ENCODE assay signal across 11 mouse cellular contexts in genomic region chr12:79904913-79905549, GRCm38 (mm10).
DNase-seq lines count a peak whose midpoint lies in the region; ATAC-seq and TF ChIP-seq lines count a peak whose summit lies in the region.
"Had no signal": no experiment of that assay in that cellular context is flagged by ENCODE, and none has a peak within 500 bp of the region (broad histone marks: within the 10 kb centered on the region; RNA-seq: fewer than 3 reads in every experiment).

No protein-coding gene starts in this region.

- ATAC-seq in heart, embryonic 12.5 days (ENCODE audit: insufficient number of reproducible peaks, low FRiP score), result peak; percentile 22; the same call in 1 of the 2 replicates
- ATAC-seq in heart, postnatal 0 days (ENCODE audit: insufficient read depth, low read depth), result no peak
- ATAC-seq in forebrain, postnatal 0 days, result no peak

- no peak for TF ChIP-seq EP300 in heart, postnatal 0 days (IDR thresholded peaks at IDR 0.05; ENCODE audit: low read depth)

- no peak for DNase-seq in heart, adult 9 months (ENCODE audit: low spot score in 2 of 2)
- peak; percentile 76 for DNase-seq in adrenal gland, postnatal 10 days
- DNase-seq in heart, postnatal 0 days (ENCODE audit: low spot score), result no peak
- DNase-seq in lung, postnatal 10 days, result peak; percentile 53
- DNase-seq in spleen, postnatal 14 days (ENCODE audit: low spot score in 2 of 2), result no peak
- DNase-seq in forebrain, postnatal 0 days, result no peak
- no peak for DNase-seq in Muller cell, postnatal 12 days (ENCODE audit: inconsistent ontology term)
- DNase-seq: thymus, postnatal 4 days had no signal

- H3K27ac ChIP-seq in heart, embryonic 12.5 days (ENCODE audit: poor library complexity, severe bottlenecking), result peak overlapping the region; percentile 98
- H3K27ac ChIP-seq in heart, postnatal 0 days (ENCODE audit: low read depth), result peak overlapping the region; percentile 98
- no peak overlapping the region for H3K27ac ChIP-seq in forebrain, postnatal 0 days (ENCODE audit: low read depth, low read length)
- H3K27ac ChIP-seq: macrophage had no signal

- H3K4me1 ChIP-seq in heart, embryonic 12.5 days (replicated peaks), result peaks cover 62% of the 10 kb centered on the region
- peaks cover 54% of the 10 kb centered on the region for H3K4me1 ChIP-seq in heart, postnatal 0 days (ENCODE audit: control insufficient read depth, insufficient read depth)
- H3K4me1 ChIP-seq in forebrain, postnatal 0 days (ENCODE audit: insufficient read depth), result no peaks in the 10 kb centered on the region

- H3K9me3 ChIP-seq in heart, embryonic 12.5 days (replicated peaks), result no peaks in the 10 kb centered on the region
- H3K9me3 ChIP-seq in heart, postnatal 0 days (replicated peaks; ENCODE audit: control insufficient read depth, low read length), result no peaks in the 10 kb centered on the region
- H3K9me3 ChIP-seq in forebrain, postnatal 0 days (ENCODE audit: low read length), result no peaks in the 10 kb centered on the region
- H3K9me3 ChIP-seq: G1E had no signal

- H3K9ac ChIP-seq in heart, embryonic 12.5 days, result no peak overlapping the region
- H3K9ac ChIP-seq in heart, postnatal 0 days (replicated peaks; ENCODE audit: low read depth, low read length), result no peak overlapping the region
- H3K9ac ChIP-seq in forebrain, postnatal 0 days, result no peak overlapping the region

- H3K4me3 ChIP-seq in heart, embryonic 12.5 days, result no peak overlapping the region
- H3K4me3 ChIP-seq in heart, postnatal 0 days (ENCODE audit: low read depth, low read length), result no peak overlapping the region
- no peak overlapping the region for H3K4me3 ChIP-seq in forebrain, postnatal 0 days (ENCODE audit: low read depth, low read length)

- H3K36me3 ChIP-seq in heart, embryonic 12.5 days, result no peaks in the 10 kb centered on the region
- no peaks in the 10 kb centered on the region for H3K36me3 ChIP-seq in heart, postnatal 0 days (replicated peaks; ENCODE audit: control insufficient read depth, insufficient read depth, low read length)
- H3K36me3 ChIP-seq in forebrain, postnatal 0 days (ENCODE audit: insufficient read depth), result no peaks in the 10 kb centered on the region
- H3K36me3 ChIP-seq: G1E had no signal

- TF ChIP-seq CTCF in heart, postnatal 0 days (IDR thresholded peaks at IDR 0.05; ENCODE audit: low read depth), result no peak
- TF ChIP-seq CTCF in forebrain, postnatal 0 days (IDR thresholded peaks at IDR 0.05; ENCODE audit: low read depth), result no peak

- 36% methylated on average over 2 of the region's 2 CpGs for WGBS in heart, embryonic 12.5 days
- 33% methylated on average over 2 of the region's 2 CpGs for WGBS in heart, postnatal 0 days
- WGBS in forebrain, postnatal 0 days, result 59% methylated on average over 2 of the region's 2 CpGs

- H3K27me3 ChIP-seq in heart, embryonic 12.5 days (replicated peaks), result no peaks in the 10 kb centered on the region
- no peaks in the 10 kb centered on the region for H3K27me3 ChIP-seq in heart, postnatal 0 days (ENCODE audit: control insufficient read depth, insufficient read depth, low read length)
- H3K27me3 ChIP-seq in forebrain, postnatal 0 days (ENCODE audit: insufficient read depth, low read length), result no peaks in the 10 kb centered on the region

- H3K4me2 ChIP-seq in heart, embryonic 12.5 days, result no peak overlapping the region
- no peak overlapping the region for H3K4me2 ChIP-seq in heart, postnatal 0 days (ENCODE audit: low read depth, low read length)
- no peak overlapping the region for H3K4me2 ChIP-seq in forebrain, postnatal 0 days (ENCODE audit: low read depth)

Comparison
In these comparisons a context has a peak if more than half of its experiments do, and no peak if none do; other contexts are left out.
1. DNase-seq: peak in adrenal gland, postnatal 10 days (single experiment) and lung, postnatal 10 days (single experiment); none in heart, adult 9 months (0 of 2), heart, postnatal 0 days (single experiment), spleen, postnatal 14 days (0 of 2), forebrain, postnatal 0 days (single experiment) and Muller cell, postnatal 12 days (single experiment).